Mouse (Mus musculus): ENCODE results near the gene Igf2bp1. TPM values are rescaled to one million over a fixed set of nuclear protein-coding genes. Genes with fewer than 3 reads are reported as not detected.

Gene Igf2bp1
- total and polyA plus RNA-seq, 2 experiments from 2014 or later: 3.5 to 4.1 TPM

GRCm38 (mm10) chr11:95907805-95908524, 97.8 kb downstream of the Igf2bp1 start:
- Histone ChIP-seq H3K9me3 (ENCODE audit: low read length) (no peaks in the 10 kb centered on the region), H3K27me3 (ENCODE audit: insufficient read depth, low read length) (peaks cover 19% of the 10 kb centered on the region), H3K27ac (no peak overlapping the region), H3K4me1 (ENCODE audit: insufficient read depth, low read length) (no peaks in the 10 kb centered on the region), H3K4me3 (ENCODE audit: low read length) (no peak overlapping the region), H3K36me3 (ENCODE audit: insufficient read depth, low read length) (no peaks in the 10 kb centered on the region), H3K4me2 (ENCODE audit: low read depth, low read length) (no peak overlapping the region), H3K9ac (replicated peaks; ENCODE audit: low read length) (no peak overlapping the region)
- DNase-seq (ENCODE audit: low spot score): no peak
- 84% methylated on average over 5 of the region's 5 CpGs for WGBS
- no peak for TF ChIP-seq CTCF (IDR thresholded peaks at IDR 0.05; ENCODE audit: low read depth)
- ATAC-seq: no peak

Small RNA genes within 50 kb of the gene (microRNA-seq; reads per million reads assigned to microRNA genes)
- gene Mir3063: 0.35 to 0.36 reads per million in 2 experiments

Other genes with a start within 250 kb of the Igf2bp1 start
- 5.2 and 6.3 TPM in 2 replicates for gene Phospho1, start 181.4 kb downstream of the Igf2bp1 start, total RNA-seq (2014; rRNA removed)
- 0.59 TPM in 1 of 2 replicates, not detected in the other for gene Phospho1, start 181.4 kb downstream of the Igf2bp1 start, polyA plus RNA-seq (2015; fragmentation: Nextera tagmentation; extraction: Ambion mirVana)
- 0.63 TPM in 1 of 2 replicates, not detected in the other for gene Gngt2, start 168.7 kb downstream of the Igf2bp1 start, total RNA-seq (2014; rRNA removed)
- gene Gngt2, start 168.7 kb downstream of the Igf2bp1 start, polyA plus RNA-seq (2015; fragmentation: Nextera tagmentation; extraction: Ambion mirVana): 2.9 and 3.9 TPM in 2 replicates
- 1.9 and 3.2 TPM in 2 replicates for gene Abi3, start 163.5 kb downstream of the Igf2bp1 start, total RNA-seq (2014; rRNA removed)
- gene Abi3, start 163.5 kb downstream of the Igf2bp1 start, polyA plus RNA-seq (2015; fragmentation: Nextera tagmentation; extraction: Ambion mirVana): 1.6 and 3.1 TPM in 2 replicates
- gene B4galnt2, start 91.0 kb downstream of the Igf2bp1 start, total RNA-seq (2014; rRNA removed): not detected in 2 replicates
- gene B4galnt2, start 91.0 kb downstream of the Igf2bp1 start, polyA plus RNA-seq (2015; fragmentation: Nextera tagmentation; extraction: Ambion mirVana): not detected in 2 replicates
- gene Gip, start 18.6 kb upstream of the Igf2bp1 start, total RNA-seq (2014; rRNA removed): not detected in 2 replicates
- gene Gip, start 18.6 kb upstream of the Igf2bp1 start, polyA plus RNA-seq (2015; fragmentation: Nextera tagmentation; extraction: Ambion mirVana): not detected in 2 replicates
- gene Snf8, start 28.9 kb upstream of the Igf2bp1 start, total RNA-seq (2014; rRNA removed): 18.6 and 21.4 TPM in 2 replicates
- 114 and 115 TPM in 2 replicates for gene Snf8, start 28.9 kb upstream of the Igf2bp1 start, polyA plus RNA-seq (2015; fragmentation: Nextera tagmentation; extraction: Ambion mirVana)
- 48.2 and 50.1 TPM in 2 replicates for gene Ube2z, start 59.4 kb upstream of the Igf2bp1 start, total RNA-seq (2014; rRNA removed)
- 30.3 and 32.9 TPM in 2 replicates for gene Ube2z, start 59.4 kb upstream of the Igf2bp1 start, polyA plus RNA-seq (2015; fragmentation: Nextera tagmentation; extraction: Ambion mirVana)
- gene Atp5g1, start 69.7 kb upstream of the Igf2bp1 start, total RNA-seq (2014; rRNA removed): 703 and 894 TPM in 2 replicates
- gene Atp5g1, start 69.7 kb upstream of the Igf2bp1 start, polyA plus RNA-seq (2015; fragmentation: Nextera tagmentation; extraction: Ambion mirVana): 1,232 and 1,324 TPM in 2 replicates
- not detected in 2 replicates for gene Calcoco2, start 106.0 kb upstream of the Igf2bp1 start, total RNA-seq (2014; rRNA removed)
- gene Calcoco2, start 106.0 kb upstream of the Igf2bp1 start, polyA plus RNA-seq (2015; fragmentation: Nextera tagmentation; extraction: Ambion mirVana): 0.19 TPM in 2 replicates
- gene Ttll6, start 127.8 kb upstream of the Igf2bp1 start, total RNA-seq (2014; rRNA removed): 0.43 and 0.52 TPM in 2 replicates
- gene Ttll6, start 127.8 kb upstream of the Igf2bp1 start, polyA plus RNA-seq (2015; fragmentation: Nextera tagmentation; extraction: Ambion mirVana): 0.23 and 0.43 TPM in 2 replicates
- not detected in 2 replicates for gene Hoxb13, start 188.4 kb upstream of the Igf2bp1 start, total RNA-seq (2014; rRNA removed)
- not detected in 2 replicates for gene Hoxb13, start 188.4 kb upstream of the Igf2bp1 start, polyA plus RNA-seq (2015; fragmentation: Nextera tagmentation; extraction: Ambion mirVana)

Data from hindbrain, postnatal 0 days (tissue).